Mouse (Mus musculus): ENCODE data around the gene Cx3cl1.

Cx3cl1 gene

DNA sequence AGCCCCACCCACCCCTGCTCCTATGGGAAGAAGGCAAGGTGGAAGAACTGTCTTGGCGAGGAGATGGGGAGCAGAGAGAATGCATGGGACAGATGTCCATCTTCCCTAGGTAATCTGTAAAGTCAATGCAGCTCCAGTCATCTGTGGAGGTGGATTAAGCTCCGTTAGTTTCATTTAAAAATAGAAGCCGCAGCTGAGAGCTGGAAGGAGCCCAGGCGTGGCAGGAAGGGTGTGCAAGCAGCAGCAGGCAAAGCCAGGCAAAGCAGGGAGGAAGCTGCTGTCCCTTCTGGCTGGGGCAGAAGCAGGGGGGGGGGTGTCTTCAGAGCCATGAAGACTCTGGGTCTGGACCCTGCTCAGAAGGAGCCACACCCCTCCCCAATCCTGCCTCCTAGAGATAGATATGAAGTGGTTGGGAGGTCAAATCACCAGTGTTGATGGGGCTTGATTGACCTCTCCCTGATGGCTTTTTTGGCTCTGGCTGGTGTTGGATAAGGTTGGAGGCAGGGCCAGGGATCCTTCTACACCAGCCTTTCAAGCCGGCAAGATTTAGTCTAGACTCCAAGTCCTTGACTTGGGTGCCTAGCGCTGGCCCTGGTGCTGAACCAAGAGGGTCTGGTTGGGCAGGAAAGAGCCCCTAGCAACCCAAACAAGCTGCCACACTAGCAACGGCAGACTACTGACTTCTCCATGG is 28.6 kb downstream of the Cx3cl1 start:
- no peak for ATAC-seq (ENCODE audit: insufficient number of reproducible peaks, low FRiP score, low TSS enrichment)

GRCm38 (mm10) chr8:94801293-94802095 is 29.7 kb downstream of the Cx3cl1 start:
- 0 out of 2 replicates have a peak, but pooled peaks have one; percentile 45 for ATAC-seq (ENCODE audit: insufficient number of reproducible peaks, low FRiP score, low TSS enrichment)

DNA sequence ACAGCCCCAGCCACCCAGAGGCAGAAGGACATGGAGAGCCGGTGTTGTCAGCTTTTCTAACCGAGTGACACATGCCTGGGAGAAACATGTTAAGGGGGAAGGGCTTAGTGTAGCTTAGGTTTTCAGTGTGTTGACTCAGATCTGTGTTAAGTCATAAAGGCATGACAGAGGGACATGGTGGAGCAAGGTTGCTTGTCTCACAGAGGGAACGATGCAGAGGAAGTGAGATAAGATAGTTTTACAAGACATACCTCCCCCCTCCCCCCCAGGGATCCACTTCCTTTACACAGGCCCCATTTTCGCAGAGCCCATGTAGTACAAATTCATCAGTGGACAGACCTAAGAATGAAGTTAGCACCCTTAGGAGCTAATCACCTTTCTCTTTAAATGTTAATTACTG is 30.6 kb downstream of the Cx3cl1 start:
- ATAC-seq (ENCODE audit: insufficient number of reproducible peaks, low FRiP score, low TSS enrichment), result no peak

- ATAC-seq (ENCODE audit: insufficient number of reproducible peaks, low FRiP score, low TSS enrichment), result no peak
Observed at GRCm38 (mm10) chr8:94803551-94803950, 31.7 kb downstream of the Cx3cl1 start.

- no peak for ATAC-seq (ENCODE audit: insufficient number of reproducible peaks, low FRiP score, low TSS enrichment)
Observed at GRCm38 (mm10) chr8:94804546-94805340, 32.9 kb downstream of the Cx3cl1 start.

GRCm38 (mm10) chr8:94805811-94806210 is 34.0 kb downstream of the Cx3cl1 start:
- no peak for ATAC-seq (ENCODE audit: insufficient number of reproducible peaks, low FRiP score, low TSS enrichment)

DNA sequence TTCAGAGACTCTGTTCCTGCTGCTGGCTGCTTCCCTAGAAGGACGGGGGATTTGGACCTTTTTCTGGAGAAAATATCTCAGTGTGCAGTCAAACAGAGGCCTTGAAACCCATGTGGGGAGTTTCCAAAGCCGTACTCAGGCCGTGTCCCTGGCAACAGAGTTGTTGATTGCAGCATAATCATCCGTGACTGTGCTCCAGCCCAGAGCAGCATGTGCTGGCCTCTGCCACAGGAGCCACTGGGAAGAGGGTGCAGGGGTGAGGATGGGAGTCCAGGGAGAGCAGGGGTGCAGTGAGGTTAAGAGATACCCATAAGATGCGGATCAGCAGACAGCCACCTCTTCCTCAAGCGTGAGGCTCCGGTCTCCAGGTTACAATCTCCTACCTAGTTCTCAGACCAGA is 35.7 kb downstream of the Cx3cl1 start:
- ATAC-seq (ENCODE audit: insufficient number of reproducible peaks, low FRiP score, low TSS enrichment), result no peak

- no peak for ATAC-seq (ENCODE audit: insufficient number of reproducible peaks, low FRiP score, low TSS enrichment)
Observed at GRCm38 (mm10) chr8:94808372-94808771, 36.6 kb downstream of the Cx3cl1 start.

DNA sequence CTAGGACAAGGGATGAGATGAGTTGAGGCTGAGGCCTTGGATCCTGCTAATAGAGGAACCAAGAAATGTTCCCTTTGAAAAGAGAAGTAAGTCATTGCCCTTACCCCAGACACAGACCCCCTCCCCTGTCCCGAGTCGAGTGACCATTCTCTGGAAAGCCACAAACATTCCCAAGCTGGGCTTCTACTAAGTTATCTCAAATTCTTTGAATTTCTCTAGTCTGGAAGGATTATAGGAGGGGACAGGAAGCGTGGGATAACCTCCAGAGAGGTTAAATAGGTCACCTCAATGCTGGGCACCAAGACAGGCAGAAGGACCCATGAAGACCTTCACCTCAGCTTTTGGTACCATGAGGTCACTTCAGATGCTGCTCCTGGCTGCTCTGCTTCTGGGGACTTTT is 38.3 kb downstream of the Cx3cl1 start, which contains the start of gene Ccl17:
TSS of gene Ccl17 (plus strand) at position 301 of the 400 bp plus-strand sequence.
- ATAC-seq (ENCODE audit: insufficient number of reproducible peaks, low FRiP score, low TSS enrichment), result no peak

DNA sequence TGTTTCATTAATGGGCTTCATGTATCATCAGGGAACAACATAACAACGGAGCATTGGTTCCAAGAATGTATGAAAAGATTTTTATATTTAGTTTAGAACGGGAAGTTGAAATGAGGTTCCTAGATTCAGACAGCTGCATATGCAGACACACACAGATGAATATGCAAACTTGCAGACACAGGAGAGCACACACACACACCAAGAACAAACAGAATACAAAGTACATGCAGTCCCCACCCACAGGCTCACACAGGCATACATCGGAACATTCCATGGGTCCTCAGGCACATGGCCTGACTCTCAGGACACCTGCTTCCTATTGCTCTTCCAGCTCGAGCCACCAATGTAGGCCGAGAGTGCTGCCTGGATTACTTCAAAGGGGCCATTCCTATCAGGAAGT is 39.0 kb downstream of the Cx3cl1 start:
- ATAC-seq (ENCODE audit: insufficient number of reproducible peaks, low FRiP score, low TSS enrichment), result no peak

DNA sequence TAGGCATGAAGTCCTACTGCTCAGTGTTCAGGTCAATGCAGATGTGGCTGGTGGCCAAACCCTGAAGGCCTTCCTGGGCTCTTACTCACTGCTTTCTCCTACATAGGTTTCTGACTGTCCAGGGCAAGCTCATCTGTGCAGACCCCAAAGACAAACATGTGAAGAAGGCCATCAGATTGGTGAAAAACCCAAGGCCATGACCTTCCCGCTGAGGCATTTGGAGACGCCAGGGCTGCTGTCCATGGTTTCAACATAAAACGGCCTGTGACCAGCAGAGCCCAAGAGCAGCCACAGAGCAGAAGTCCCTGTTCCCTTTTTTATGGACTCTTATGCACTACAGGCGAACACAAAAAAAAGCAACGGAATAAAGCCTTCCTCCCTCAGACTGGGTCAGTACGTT is 39.8 kb downstream of the Cx3cl1 start:
- ATAC-seq (ENCODE audit: insufficient number of reproducible peaks, low FRiP score, low TSS enrichment), result no peak

DNA sequence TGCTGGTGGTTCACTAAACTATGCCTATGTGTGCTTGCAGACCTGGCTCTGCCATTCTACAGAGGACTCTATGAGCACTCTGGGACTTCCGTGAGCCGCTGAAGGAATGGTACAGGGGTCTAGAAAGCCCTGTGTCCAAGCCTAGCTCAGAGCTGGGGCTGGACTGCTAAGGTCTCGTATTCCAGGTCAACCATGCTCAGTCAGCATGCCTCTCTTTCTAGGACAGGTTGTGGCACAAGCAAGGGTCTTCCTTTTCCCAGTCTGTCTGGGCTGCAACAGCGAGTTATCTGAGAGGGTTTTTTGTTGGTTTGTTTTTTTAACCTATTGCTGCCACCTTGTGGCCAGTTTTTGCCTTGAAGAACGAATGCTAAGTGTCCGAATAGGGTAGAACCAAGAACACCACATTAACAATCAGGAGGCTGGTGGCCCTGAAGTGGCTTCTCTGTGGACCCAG is 40.9 kb downstream of the Cx3cl1 start:
- ATAC-seq (ENCODE audit: insufficient number of reproducible peaks, low FRiP score, low TSS enrichment), result peak; percentile 58

DNA sequence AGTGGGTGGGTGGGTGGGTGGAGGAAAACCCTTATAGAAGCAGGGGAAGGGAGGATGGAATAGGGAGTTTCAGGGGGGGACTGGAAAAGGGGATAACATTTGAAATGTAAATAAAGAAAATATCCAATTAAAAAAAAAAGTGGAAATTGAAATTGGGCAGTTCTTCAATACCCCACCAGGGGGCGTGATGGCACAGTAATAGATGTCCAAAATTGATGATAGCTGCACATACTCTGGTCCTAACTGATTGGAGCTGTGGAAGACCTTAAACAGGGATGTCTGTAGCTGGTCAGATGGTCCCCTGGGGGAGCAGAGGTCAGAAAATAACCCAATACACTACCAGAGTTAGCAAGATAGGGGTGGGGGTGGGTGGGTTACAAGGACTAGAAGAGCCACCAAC is 42.7 kb downstream of the Cx3cl1 start:
- no peak for ATAC-seq (ENCODE audit: insufficient number of reproducible peaks, low FRiP score, low TSS enrichment)

DNA sequence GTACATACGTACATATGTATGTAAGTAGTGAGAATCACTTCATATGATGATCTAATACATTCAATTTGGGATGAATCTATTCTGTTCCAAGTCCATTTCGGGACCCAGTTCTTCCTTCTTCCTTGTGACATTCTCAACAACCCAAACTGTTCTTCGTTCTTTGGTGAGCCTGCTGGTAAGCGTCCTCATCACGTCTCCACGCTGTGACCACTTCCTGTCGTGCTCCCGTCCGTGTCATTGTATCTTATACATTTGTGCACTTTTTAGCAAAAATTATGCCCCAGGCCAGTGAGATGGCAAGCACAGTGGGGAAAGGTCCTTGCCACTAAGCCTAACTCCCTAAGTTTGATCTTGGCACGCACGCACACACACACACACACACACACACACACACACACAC is 46.1 kb downstream of the Cx3cl1 start:
- ATAC-seq (ENCODE audit: insufficient number of reproducible peaks, low FRiP score, low TSS enrichment), result no peak

DNA sequence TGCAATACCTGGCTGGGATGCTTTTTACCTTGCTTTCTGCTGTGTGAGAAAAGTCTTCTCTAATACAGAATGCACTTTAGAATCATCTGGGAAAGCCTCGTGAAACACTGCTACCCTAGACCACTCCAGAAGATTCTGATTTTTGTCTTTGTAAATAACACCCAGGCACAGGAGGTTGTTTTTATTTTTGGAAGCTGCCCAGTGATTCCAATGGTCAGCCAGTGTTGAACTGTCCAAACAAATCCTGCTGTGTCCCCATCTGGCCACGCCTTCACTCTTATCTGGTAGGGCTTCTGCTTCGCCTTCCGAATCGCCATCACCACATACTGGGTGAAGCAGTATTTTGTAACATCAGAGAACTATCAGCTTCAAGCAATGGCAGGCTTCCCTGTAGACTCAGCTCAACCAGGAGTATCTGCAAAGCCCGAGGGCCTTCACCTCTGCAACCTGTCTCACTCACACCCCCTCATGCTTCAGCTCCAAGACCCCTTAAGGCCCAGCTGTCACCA is 47.9 kb downstream of the Cx3cl1 start:
- no peak for ATAC-seq (ENCODE audit: insufficient number of reproducible peaks, low FRiP score, low TSS enrichment)

GRCm38 (mm10) chr8:94820553-94820952 is 48.7 kb downstream of the Cx3cl1 start:
- no peak for ATAC-seq (ENCODE audit: insufficient number of reproducible peaks, low FRiP score, low TSS enrichment)

DNA sequence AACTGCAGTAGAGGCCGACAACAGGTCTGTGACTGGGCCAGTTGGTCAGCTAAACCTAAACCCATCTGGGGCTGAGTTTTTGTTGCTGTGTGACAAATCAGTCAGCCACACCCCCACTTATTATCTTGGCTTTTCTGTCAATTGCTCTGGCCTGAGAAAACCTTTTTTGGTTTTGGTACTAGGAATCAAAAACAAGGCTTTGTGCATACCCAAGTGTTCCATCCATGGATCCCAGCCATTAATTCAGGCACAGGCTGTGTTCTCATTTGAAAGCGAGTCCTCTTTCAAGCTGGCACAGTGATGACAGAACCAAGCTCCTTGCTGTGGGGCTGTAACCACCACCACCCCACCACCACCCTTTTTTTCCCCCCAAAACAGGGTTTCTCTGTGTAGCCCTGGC is 49.6 kb downstream of the Cx3cl1 start:
- ATAC-seq (ENCODE audit: insufficient number of reproducible peaks, low FRiP score, low TSS enrichment), result no peak

- peak; percentile 60 for ATAC-seq (ENCODE audit: insufficient number of reproducible peaks, low FRiP score, low TSS enrichment)
Observed at GRCm38 (mm10) chr8:94822637-94823560, 51.1 kb downstream of the Cx3cl1 start.

GRCm38 (mm10) chr8:94825170-94825569 is 53.4 kb downstream of the Cx3cl1 start:
- no peak for ATAC-seq (ENCODE audit: insufficient number of reproducible peaks, low FRiP score, low TSS enrichment)

GRCm38 (mm10) chr8:94826210-94826609 is 54.4 kb downstream of the Cx3cl1 start:
- ATAC-seq (ENCODE audit: insufficient number of reproducible peaks, low FRiP score, low TSS enrichment), result no peak

Data from cerebellum, adult (tissue).